8 mouse cellular contexts compared by ENCODE assay signal in the genomic region with DNA sequence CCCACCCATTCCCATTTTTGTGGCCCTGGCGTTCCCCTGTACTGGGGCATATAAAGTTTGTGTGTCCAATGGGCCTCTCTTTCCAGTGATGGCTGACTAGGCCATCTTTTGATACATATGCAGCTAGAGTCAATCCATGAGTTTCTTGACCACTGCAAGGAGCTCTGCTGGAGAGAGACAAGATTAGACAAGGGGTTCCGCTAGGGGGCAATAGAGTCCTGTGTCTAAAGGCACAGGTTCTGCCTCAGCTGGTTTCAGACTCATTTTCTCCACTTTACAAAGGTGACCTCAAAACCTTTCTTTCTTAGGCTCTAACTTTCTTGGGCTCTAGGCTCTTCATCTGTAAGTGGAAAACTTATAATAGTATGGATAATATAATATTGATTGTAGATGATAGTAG. TPM values are rescaled to one million over a fixed set of nuclear protein-coding genes. Genes with fewer than 3 reads are reported as not detected.
DNase-seq lines count a peak whose midpoint lies in the region; ATAC-seq and TF ChIP-seq lines count a peak whose summit lies in the region.
"Not testable (repeated sequence)": the region's sequence is repeated elsewhere in the genome, so short reads cannot be mapped to it uniquely, and the experiment has no call there.

No protein-coding gene starts in this region.

- TF ChIP-seq POLR2A in ES-Bruce4 (IDR thresholded peaks at IDR 0.05; ENCODE audit: insufficient read depth, low read length); brain, embryonic 14.5 days (IDR thresholded peaks at IDR 0.05; ENCODE audit: borderline replicate concordance, extremely low read depth, insufficient read depth, insufficient read length, poor library complexity, severe bottlenecking): not testable (repeated sequence)

- not testable (repeated sequence) for H3K9me3 ChIP-seq in ES-Bruce4 (replicated peaks; ENCODE audit: control insufficient read depth, insufficient read depth, low read length, poor library complexity, severe bottlenecking)

- peak; percentile 88 for ATAC-seq in neutrophil, adult 5-6 weeks (ENCODE audit: extremely low read depth, insufficient number of reproducible peaks, low FRiP score, poor library complexity, severe bottlenecking)

- TF ChIP-seq EP300 in ES-Bruce4 (IDR thresholded peaks at IDR 0.05; ENCODE audit: insufficient read depth, low read depth, low read length): not testable (repeated sequence)

- H3K9ac ChIP-seq in ES-Bruce4 (ENCODE audit: low read depth, poor library complexity, severe bottlenecking): not testable (repeated sequence)

- H3K36me3 ChIP-seq in ES-Bruce4 (ENCODE audit: control insufficient read depth, insufficient read depth, low read length, poor library complexity, severe bottlenecking): not testable (repeated sequence)

- H3K4me3 ChIP-seq in ES-Bruce4 (ENCODE audit: low read depth, low read length): not testable (repeated sequence)

- H3K27ac ChIP-seq in ES-Bruce4 (ENCODE audit: insufficient read depth, low read length): not testable (repeated sequence)

- not testable (repeated sequence) for H3K27me3 ChIP-seq in ES-Bruce4 (ENCODE audit: control insufficient read depth, insufficient read depth, low read length, poor library complexity, severe bottlenecking)

- not testable (repeated sequence) for H3K4me1 ChIP-seq in ES-Bruce4 (ENCODE audit: control insufficient read depth, insufficient read depth, low read length)

- TF ChIP-seq CTCF in ES-Bruce4 (IDR thresholded peaks at IDR 0.05; ENCODE audit: low read depth, low read length): peak; percentile 38
- TF ChIP-seq CTCF in brain, embryonic 14.5 days (IDR thresholded peaks at IDR 0.05; ENCODE audit: borderline replicate concordance, extremely low read depth, insufficient read depth, insufficient read length): peak; percentile 71; the same call in 1 of the 2 replicates

- peak; percentile 75 for DNase-seq in brain, embryonic 14.5 days (ENCODE audit: low read depth)
- peak; percentile 43 for DNase-seq in fibroblast of lung, adult 2 months (ENCODE audit: low read depth)
- DNase-seq in heart, postnatal 4 days: peak; percentile 83
- DNase-seq in layer of hippocampus, adult 11-12 months (ENCODE audit: low spot score): peak; percentile 76
- DNase-seq in lung, adult 18-20 months: peak; percentile 59 to 72
- peak; percentile 50 for DNase-seq in telencephalon, adult 2 months (ENCODE audit: low read depth, low spot score)

RNA-seq across cellular contexts. Expression of gene Ubac2, which starts 13.3 kb away (rescaled TPM):
- 42.2 and 42.3 TPM in 2 replicates for polyA plus RNA-seq in ES-Bruce4 (2011; ENCODE audit: insufficient read depth, insufficient read length, low read depth, missing spikeins)
- 39.4 and 42.3 TPM in 2 replicates for polyA plus RNA-seq in brain, embryonic 14.5 days (2012; rRNA removed)
- 10 to 100 TPM; 25.2 to 27.3 TPM for total RNA-seq in heart, postnatal 4 days (2021)
- total RNA-seq in neutrophil, adult 5-6 weeks (2017): 31.9 and 32.0 TPM in 2 replicates

RNA-seq across cellular contexts. Expression of gene Gpr18, which starts 50.4 kb away (rescaled TPM):
- not detected in 2 replicates for polyA plus RNA-seq in ES-Bruce4 (2011; ENCODE audit: insufficient read depth, insufficient read length, low read depth, missing spikeins)
- 0.10 TPM in 1 of 2 replicates, not detected in the other for polyA plus RNA-seq in brain, embryonic 14.5 days (2012; rRNA removed)
- total RNA-seq in heart, postnatal 4 days (2021): not detected
- 95.0 and 98.8 TPM in 2 replicates for total RNA-seq in neutrophil, adult 5-6 weeks (2017)

Comparison
In these comparisons a context has a peak if more than half of its experiments do, and no peak if none do; other contexts are left out.
1. RNA of gene Gpr18, which starts 50.4 kb away (total RNA-seq): 95.0 to 98.8 TPM in neutrophil, adult 5-6 weeks; not detected in heart, postnatal 4 days; every median in the first group is over 10 times any median in the second.
2. Peak in every context shown above with its lines, with median percentiles within 50 percentile points of each other: DNase-seq.